ENCODE assay signal across 31 mouse cellular contexts in the genomic region with DNA sequence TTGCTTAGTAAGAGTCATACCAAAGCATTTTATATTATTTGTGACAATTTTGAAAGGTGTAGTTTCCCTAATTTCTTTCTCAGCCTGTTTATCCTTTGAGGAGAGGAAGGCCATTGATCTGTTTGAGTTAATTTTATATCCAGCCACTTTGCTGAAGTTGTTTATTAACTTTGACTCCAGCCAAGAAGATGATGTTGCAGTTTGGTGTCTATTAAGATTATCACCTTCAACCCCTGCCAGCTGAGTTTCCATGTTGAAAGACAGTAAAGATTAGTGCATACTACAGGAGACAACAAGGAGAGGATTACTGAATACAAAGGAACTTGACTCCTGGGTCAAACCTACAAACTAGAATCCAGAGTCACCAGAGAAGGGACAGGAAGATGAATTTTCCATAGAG.
"Had no signal": no experiment of that assay in that cellular context is flagged by ENCODE, and none has a peak within 500 bp of the region (broad histone marks: within the 10 kb centered on the region; RNA-seq: fewer than 3 reads in every experiment).

No protein-coding gene starts in this region.

- H3K27ac ChIP-seq: left cerebral cortex, adult 2 months; limb, embryonic 10.5 days; limb, embryonic 12.5 days; limb, embryonic 13.5 days; limb, embryonic 15.5 days; liver, embryonic 12.5 days; liver, embryonic 13.5 days; liver, embryonic 14.5 days; liver, embryonic 15.5 days; lung, embryonic 15.5 days; macrophage; midbrain, embryonic 10.5 days; midbrain, embryonic 12.5 days; midbrain, embryonic 13.5 days; midbrain, embryonic 15.5 days; neural tube, embryonic 12.5 days; neural tube, embryonic 13.5 days had no signal

- H3K4me3 ChIP-seq: left cerebral cortex, adult 2 months; limb, embryonic 10.5 days; limb, embryonic 12.5 days; limb, embryonic 13.5 days; limb, embryonic 15.5 days; liver, embryonic 12.5 days; liver, embryonic 13.5 days; liver, embryonic 15.5 days; lung, embryonic 15.5 days; megakaryocyte, embryonic 14.5 days; midbrain, embryonic 10.5 days; midbrain, embryonic 12.5 days; midbrain, embryonic 13.5 days; midbrain, embryonic 15.5 days; myocyte; neural tube, embryonic 12.5 days; neural tube, embryonic 13.5 days had no signal

- H3K9ac ChIP-seq: limb, embryonic 12.5 days; limb, embryonic 13.5 days; limb, embryonic 15.5 days; liver, embryonic 12.5 days; liver, embryonic 13.5 days; liver, embryonic 14.5 days; liver, embryonic 15.5 days; lung, embryonic 14.5 days; lung, embryonic 15.5 days; midbrain, embryonic 12.5 days; midbrain, embryonic 13.5 days; midbrain, embryonic 15.5 days; neural tube, embryonic 12.5 days; neural tube, embryonic 13.5 days had no signal

- H3K4me1 ChIP-seq: limb, embryonic 10.5 days; limb, embryonic 15.5 days; liver, embryonic 12.5 days; liver, embryonic 13.5 days; liver, embryonic 15.5 days; megakaryocyte, embryonic 14.5 days; midbrain, embryonic 10.5 days; midbrain, embryonic 12.5 days; midbrain, embryonic 13.5 days; midbrain, embryonic 15.5 days; neural tube, embryonic 12.5 days; neural tube, embryonic 13.5 days had no signal

- ATAC-seq: liver, embryonic 12.5 days; lung, postnatal 0 days; midbrain, embryonic 13.5 days; midbrain, embryonic 15.5 days had no signal

- H3K4me2 ChIP-seq: limb, embryonic 12.5 days; limb, embryonic 13.5 days; limb, embryonic 15.5 days; liver, embryonic 11.5 days; liver, embryonic 12.5 days; liver, embryonic 13.5 days; liver, embryonic 15.5 days; lung, embryonic 14.5 days; lung, embryonic 15.5 days; midbrain, embryonic 12.5 days; midbrain, embryonic 13.5 days; midbrain, embryonic 15.5 days; neural tube, embryonic 12.5 days; neural tube, embryonic 13.5 days had no signal

- H3K27me3 ChIP-seq: limb, embryonic 12.5 days; limb, embryonic 13.5 days; limb, embryonic 15.5 days; liver, embryonic 12.5 days; liver, embryonic 13.5 days; liver, embryonic 15.5 days; lung, embryonic 15.5 days; megakaryocyte, embryonic 14.5 days; midbrain, embryonic 12.5 days; midbrain, embryonic 13.5 days; midbrain, embryonic 15.5 days; neural tube, embryonic 12.5 days; neural tube, embryonic 13.5 days had no signal

- H3K36me3 ChIP-seq: limb, embryonic 10.5 days; limb, embryonic 12.5 days; limb, embryonic 13.5 days; limb, embryonic 15.5 days; liver, embryonic 12.5 days; liver, embryonic 13.5 days; liver, embryonic 15.5 days; lung, embryonic 15.5 days; midbrain, embryonic 10.5 days; midbrain, embryonic 12.5 days; midbrain, embryonic 13.5 days; midbrain, embryonic 15.5 days; neural tube, embryonic 12.5 days; neural tube, embryonic 13.5 days had no signal

- DNase-seq: left cerebral cortex, postnatal 4 days; liver; liver, embryonic 13.5 days; lung, adult 18-20 months; lung, adult 2 months; lung, embryonic 14.5 days; lung, postnatal 10 days; lung, postnatal 14 days; lung, postnatal 36 days; lung, postnatal 4 days; midbrain, embryonic 14.5 days had no signal

- H3K9me3 ChIP-seq: limb, embryonic 10.5 days; limb, embryonic 12.5 days; limb, embryonic 13.5 days; limb, embryonic 15.5 days; liver, embryonic 12.5 days; liver, embryonic 13.5 days; liver, embryonic 15.5 days; lung, embryonic 15.5 days; midbrain, embryonic 10.5 days; midbrain, embryonic 12.5 days; midbrain, embryonic 13.5 days; midbrain, embryonic 15.5 days; neural tube, embryonic 12.5 days; neural tube, embryonic 13.5 days had no signal
